Mouse (Mus musculus) testis, postnatal 10 days (tissue): ENCODE measurements around the gene Slc44a4.
A peak's percentile ranks its signal among the peaks of the same experiment; 100 is the strongest.
"Not testable (repeated sequence)": the region's sequence is repeated elsewhere in the genome, so short reads cannot be mapped to it uniquely, and the experiment has no call there.

Source experiments
- DNase-seq: peaks from one replicate; pipeline ENCODE4 v3.0.0; 2021; ENCODE audit warnings: low spot score

The Slc44a4 gene

GRCm38 (mm10) chr17:34960702-34961493 lies 46.6 kb downstream of the Slc44a4 start:
- DNase-seq, result no peak

DNA sequence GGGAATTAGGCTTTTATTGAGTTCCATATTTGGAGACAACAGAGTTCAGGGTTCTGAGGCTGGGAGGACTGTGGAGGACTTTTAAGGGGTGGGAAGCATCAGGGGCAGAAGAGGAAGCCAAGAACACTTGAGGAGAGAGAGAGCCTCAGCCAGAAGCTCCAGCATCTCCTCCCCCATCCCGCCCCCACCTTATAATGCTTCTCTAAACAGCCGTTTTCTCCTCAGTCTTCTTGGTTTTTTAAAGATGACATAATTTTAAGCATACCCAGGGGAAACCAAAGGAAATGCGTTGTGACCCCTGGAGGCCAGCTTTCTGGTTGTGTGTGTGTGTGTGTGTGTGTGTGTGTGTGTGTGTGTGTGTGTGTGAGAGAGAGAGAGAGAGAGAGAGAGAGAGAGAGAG lies 47.9 kb downstream of the Slc44a4 start:
- no peak for DNase-seq

GRCm38 (mm10) chr17:34962841-34963240 lies 48.6 kb downstream of the Slc44a4 start:
- DNase-seq, result no peak

DNA sequence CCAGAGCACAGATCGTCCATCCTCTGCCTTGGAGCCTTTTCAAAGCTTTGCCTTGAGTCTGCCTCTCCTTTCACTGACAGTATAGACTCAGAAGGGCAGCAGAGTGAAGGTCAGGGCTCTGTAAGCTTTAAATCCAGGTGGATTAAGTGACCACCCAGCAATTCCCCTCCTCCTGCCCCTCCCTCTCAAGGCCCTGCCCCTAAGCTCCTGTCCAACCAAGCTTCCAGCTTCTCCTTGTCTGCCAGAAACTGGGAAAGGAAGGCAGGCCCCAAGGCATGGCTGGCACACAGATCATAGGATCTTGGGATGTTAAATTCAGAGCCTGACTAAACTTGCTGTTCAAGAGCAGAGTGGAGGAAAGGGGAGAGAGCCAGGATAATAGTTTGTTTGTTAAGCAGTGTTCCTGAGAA lies 50.4 kb downstream of the Slc44a4 start:
- DNase-seq, result no peak

GRCm38 (mm10) chr17:34965627-34966026 lies 51.4 kb downstream of the Slc44a4 start:
- DNase-seq, result no peak

DNA sequence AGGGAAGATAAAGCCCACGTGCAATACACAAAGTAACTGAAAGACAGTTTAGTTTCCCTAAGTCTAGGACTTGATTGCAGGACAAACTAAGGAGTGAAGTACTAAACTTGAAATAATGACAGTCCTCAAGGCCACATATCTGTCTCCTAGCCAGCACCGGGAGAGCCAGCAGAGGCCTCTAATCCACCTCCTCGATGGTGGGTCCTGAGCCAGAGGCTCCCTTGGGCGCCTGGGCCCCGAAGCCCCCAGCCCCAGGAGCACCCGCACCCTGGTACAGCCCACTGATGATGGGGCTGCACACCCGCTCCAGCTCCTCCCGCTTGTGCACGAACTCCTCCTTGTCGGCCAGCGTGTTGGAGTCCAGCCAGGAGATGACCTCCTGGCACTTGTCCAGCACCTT lies 55.6 kb downstream of the Slc44a4 start, which contains the start of gene Gm20481:
Gene Gm20481, plus strand, starts transcription at position 91 of the 400 bp plus-strand sequence.
- DNase-seq, result not testable (repeated sequence)

DNA sequence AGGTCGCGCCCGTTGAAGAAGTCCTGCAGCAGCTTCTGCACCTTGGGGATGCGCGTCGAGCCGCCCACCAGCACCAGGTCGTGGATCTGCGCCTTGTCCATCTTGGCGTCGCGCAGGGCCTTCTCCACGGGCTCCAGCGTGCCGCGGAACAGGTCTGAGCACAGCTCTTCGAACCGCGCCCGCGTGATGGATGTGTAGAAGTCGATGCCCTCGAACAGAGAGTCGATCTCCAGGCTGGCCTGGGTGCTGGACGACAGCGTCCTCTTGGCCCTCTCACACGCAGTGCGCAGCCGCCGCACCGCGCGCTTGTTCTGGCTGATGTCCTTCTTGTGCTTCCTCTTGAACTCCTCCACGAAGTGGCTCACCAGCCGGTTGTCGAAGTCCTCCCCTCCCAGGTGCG lies 56.6 kb downstream of the Slc44a4 start:
- DNase-seq, result not testable (repeated sequence)

- not testable (repeated sequence) for DNase-seq
Observed at GRCm38 (mm10) chr17:34971694-34972068, 57.4 kb downstream of the Slc44a4 start.

DNA sequence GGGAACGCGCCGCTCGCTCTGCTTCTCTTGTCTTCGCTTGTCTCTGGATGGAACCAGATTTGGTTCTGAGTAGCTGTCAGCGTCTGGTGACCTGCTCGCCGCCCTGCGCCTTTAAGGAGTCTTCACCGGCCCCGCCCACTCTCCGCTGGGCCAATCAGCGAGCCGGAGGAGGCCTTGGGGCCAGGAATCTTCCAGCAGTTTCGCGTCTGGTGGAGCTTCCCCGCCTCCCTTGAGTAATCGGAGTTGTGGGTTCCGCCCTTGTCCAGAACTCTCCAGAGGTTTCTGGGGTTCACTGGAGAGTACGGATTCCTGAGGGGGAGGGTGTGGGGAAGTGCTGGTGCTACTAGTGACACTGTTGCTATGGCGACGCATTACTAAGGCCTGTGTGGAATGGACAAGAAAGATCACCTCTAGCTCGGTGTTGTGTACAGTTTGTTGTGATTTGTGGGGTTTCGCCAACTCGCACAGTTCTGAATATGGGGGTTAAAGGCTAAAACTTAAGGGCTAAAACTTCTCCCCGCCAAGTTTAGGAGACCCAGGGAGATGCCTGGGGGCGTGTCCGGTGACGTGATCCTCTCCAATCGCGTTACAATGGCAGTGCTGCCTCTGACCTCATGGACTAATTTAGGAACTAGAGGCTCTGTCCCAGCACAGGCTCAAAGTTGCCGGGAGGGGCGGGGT lies 57.9 kb downstream of the Slc44a4 start, which contains the start of the genes Hspa1a and Hspa1l:
Gene Hspa1a, minus strand, starts transcription at position 88 of the 681 bp plus-strand sequence.
Gene Hspa1l, plus strand, starts transcription at position 635 of the 681 bp plus-strand sequence.
- peak; percentile 80 for DNase-seq

DNA sequence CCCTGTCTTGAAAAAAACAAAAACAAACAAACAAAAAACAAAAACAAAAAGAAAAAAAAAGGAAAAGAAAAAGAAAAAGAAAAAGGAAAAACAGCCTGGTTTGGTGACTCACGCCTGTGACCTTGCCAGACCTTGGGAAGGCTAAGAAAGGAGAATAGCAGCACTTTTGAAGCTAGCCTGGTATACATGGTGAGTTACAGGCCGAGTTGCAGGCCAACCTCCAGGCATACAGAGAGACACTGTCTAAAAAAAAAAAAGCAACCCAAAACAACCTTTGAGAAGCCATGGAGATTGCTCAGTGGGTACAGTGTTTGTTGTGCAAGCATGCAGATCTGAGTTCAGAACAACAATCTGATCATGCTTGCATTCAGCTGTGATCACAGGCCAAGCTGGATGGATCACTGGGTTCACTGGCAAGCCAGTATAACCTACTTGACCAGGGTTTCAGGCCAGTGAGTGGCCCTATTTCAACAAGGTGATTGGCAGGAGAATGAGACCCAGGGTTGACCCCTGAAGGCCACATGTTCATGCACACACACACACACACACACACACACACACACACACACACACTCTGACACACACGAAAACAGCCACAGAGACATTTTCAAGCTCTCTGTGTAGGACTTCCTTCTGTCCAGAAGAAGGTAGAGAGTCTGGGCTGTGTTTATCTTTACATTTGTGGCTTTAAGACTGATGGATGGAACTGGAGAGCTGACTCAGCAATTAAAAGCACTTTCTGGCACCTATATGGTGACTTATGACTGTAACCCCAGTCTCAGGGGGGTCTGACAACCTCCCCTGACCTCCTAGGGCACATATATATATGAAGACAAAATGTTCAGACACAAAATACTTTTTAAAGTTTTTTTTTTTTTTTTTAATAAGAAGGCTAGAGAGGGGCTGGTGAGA lies 61.6 kb downstream of the Slc44a4 start:
- no peak for DNase-seq

GRCm38 (mm10) chr17:34977000-34977399 lies 62.7 kb downstream of the Slc44a4 start:
- DNase-seq, result no peak

- no peak for DNase-seq
Observed at GRCm38 (mm10) chr17:34978239-34978638, 64.0 kb downstream of the Slc44a4 start.

DNA sequence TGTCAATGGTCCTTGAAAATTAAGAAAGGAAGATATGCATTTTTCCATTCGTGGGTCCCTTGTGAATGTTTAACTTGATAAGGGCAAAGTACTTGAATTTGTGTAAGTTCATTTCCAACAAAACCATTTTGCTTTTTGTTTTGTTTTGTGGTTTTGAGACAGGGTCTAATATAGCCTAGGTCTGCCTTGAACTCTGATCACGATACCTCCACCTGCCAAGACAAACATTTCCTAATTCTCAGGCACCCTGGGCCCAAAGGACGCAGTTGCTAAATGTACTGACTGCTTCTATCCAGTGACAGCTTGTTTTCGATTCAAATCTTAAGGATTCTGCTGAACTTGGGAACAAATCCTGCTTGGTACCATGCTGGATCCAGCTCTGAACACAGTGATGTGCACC lies 65.4 kb downstream of the Slc44a4 start:
- DNase-seq, result no peak
